Mouse (Mus musculus) layer of hippocampus, postnatal 25 days (tissue): ENCODE measurements around the gene Cst6. TPM values are rescaled to one million over a fixed set of nuclear protein-coding genes. Genes with fewer than 3 reads are reported as not detected.
"Not testable (repeated sequence)": the region's sequence is repeated elsewhere in the genome, so short reads cannot be mapped to it uniquely, and the experiment has no call there.

Source experiments
- DNase-seq, 2 experiments: peaks; one replicate each; pipeline ENCODE4 v3.0.0; 2022; ENCODE audit warnings: mixed read lengths in 2 of 2, low spot score in 1 of 2; ENCODE audit errors: extremely low spot score in 1 of 2
- total RNA-seq, 2 experiments: library from RNA; stranded (reverse); gene quantifications; 2 replicates each; pipeline ENCODE4 v1.2.3; 2021

The Cst6 gene
- 1 to 10 TPM; 6.1 to 6.7 TPM for total RNA-seq

DNA sequence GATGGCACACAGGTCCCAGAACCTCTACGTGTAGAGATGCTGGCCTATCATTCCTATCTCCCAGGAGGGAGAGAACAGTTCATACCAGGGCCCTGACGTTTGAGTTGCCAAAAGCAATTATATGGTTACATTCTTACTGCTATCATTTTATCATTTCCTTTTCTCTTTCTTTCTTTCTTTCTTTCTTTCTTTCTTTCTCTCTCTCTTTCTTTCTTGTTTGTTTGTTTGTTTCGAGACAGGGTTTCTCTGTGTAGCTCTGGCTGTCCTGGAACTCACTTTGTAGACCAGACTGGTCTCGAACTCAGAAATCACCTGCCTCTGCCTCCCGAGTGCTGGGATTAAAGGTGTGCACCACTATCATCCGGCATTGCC is at the start of gene Cst6:
TSS of gene Cst6 (minus strand) at position 73 of the 372 bp plus-strand sequence.
- DNase-seq = not testable (repeated sequence)

DNA sequence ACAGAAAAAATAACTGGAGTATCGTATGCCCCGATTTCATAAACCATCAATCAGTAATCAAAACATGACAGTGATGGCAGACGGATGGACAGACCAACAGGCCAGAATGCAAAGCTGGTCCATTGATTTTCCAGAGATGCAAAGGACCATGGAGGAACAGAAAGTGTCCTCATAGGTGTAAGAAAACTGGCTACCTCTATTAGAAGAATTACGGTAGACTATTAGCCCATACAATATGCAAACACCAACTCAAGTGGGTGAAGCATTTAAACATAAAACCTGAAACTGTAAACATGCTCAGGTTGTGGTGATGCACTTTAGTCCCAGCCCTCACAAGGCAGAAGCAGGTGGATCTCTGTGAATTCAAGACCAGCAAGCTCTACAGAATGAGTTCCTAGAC is 46.0 kb upstream of the Cst6 start:
- no peak for DNase-seq

DNA sequence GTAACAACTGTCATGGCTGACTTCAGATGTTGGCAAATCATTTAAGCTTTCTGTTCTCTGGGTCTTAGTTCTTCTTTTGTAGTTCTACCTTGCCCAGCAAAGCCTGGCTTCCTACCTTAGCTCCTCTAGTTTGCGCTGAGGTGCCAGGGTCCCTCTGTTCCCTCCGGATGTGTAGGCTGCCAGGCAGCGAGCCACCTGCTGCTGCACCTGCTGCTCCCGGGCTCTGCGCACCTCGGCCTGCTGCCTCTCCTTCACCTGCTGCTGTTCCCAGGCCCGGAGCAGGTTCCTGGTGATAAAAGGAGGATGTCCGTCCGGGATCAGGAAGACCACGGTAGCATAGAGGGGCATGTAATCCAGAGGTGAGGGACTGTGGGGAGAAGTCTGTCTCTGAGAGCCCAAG is 44.8 kb upstream of the Cst6 start:
- no peak for DNase-seq

GRCm38 (mm10) chr19:5392892-5393291 is 43.5 kb upstream of the Cst6 start:
- no peak for DNase-seq

- DNase-seq = no peak
Observed at GRCm38 (mm10) chr19:5390416-5390815, 41.0 kb upstream of the Cst6 start.

DNA sequence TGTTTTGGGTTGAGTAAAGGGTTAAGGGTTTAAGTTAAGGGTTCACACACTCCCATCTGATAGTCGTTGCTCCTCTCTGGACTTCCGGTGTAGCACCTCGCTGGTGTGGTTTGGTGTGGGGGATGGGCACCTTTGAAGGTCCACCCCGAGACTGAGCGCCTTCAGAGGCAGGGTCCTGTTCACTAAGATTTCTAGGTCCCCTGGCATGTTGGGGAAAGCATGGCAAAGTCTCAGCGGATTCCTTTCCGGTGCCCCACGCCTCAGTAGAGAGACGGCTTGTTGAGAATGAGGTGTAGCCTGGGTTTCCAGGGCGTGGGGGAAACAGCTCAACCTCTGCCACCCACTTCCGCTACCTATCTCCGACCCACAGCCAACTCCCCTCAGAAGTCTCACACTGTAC is 40.3 kb upstream of the Cst6 start:
- no peak for DNase-seq

GRCm38 (mm10) chr19:5388588-5389242 is 39.3 kb upstream of the Cst6 start, which contains the start of gene Sart1:
TSS of gene Sart1 (minus strand) at chr19:5388703.
- DNase-seq = peak; percentile 80 to 87

DNA sequence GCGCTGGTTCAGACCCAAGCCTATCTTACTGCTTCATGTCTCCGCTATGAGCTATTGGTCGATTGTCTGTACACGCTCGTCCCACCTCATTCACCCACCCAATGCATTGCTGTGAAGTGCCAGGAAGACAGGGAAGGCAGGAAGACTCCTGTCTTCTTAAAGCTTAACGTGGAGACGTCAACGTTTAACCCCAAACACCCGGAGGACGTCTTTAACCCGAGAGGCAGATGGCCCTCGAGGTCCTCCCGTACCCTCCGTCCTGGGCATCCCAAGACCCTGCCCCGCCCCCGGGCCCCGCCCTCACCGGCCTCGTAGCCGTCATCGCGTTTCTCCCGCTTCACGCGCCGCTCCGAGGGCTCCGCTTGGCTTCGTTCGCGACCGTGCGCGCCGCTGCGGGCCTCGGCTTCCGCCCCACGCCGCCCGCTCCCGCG is 38.7 kb upstream of the Cst6 start:
- DNase-seq = peak in 1 of 2 experiments; percentile 24

GRCm38 (mm10) chr19:5384715-5385114 is 35.3 kb upstream of the Cst6 start:
- DNase-seq = no peak

DNA sequence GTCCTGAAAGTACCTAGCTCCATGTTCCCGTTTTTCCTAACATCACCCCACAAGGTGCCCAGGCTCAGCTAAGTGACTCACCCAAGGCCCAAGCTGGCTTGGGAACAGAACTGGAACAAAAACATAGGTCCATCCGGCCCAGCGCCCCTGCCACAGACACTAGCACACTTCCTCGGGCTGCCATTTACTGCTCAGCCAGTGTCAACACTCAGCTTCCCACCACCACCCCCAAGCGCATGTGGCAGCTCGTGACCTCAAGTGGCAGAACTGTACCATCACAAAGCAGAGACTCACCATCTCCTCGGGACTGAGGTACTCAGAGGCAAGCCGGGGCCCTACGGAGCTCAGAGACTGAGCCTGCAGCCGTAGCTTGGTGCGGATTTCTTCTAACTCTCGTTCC is 34.0 kb upstream of the Cst6 start:
- no peak for DNase-seq

GRCm38 (mm10) chr19:5377446-5377845 is 28.1 kb upstream of the Cst6 start:
- DNase-seq = no peak

DNA sequence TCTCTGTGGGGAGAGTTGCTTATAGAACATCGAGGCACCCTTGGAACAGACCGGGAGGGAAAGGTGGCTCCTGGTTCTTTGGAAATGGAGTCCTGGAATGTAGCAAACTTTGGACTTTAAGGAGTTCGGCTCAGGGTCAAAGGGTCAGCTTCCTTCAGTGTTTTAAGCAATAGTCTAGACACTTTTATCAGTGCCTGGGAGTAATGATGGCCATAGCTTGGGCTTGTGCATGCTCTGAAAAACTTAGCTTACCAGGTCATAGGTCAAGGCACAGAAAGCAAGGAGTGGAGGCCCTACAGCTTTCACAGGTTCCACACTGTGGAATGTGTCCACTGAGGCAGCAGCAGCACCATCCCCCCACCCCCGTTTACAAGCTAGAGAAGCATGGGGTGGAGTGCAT is 25.4 kb upstream of the Cst6 start:
- DNase-seq = no peak

- DNase-seq = no peak
Observed at GRCm38 (mm10) chr19:5374177-5374576, 24.8 kb upstream of the Cst6 start.

DNA sequence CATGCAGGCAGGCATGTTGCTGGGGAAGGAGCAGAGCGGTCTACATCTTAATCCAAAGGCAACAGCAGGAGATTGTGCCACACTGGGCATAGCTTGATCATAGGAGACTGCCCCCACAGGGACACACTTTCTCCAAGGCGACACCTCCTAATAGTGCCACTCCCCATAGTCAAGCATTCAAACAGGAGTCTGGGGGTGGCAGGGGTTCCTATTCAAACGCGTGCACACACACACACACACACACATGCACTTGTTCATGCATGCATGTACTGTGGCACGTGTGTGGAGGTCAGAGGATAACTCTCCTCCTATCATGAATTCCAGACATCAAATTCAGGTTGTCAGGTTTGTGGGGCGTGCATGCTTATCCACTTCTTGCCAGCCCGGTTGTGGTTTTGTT is 23.4 kb upstream of the Cst6 start:
- DNase-seq = no peak

GRCm38 (mm10) chr19:5370932-5371331 is 21.6 kb upstream of the Cst6 start:
- no peak for DNase-seq

GRCm38 (mm10) chr19:5367455-5367854 is 18.1 kb upstream of the Cst6 start:
- DNase-seq = no peak

DNA sequence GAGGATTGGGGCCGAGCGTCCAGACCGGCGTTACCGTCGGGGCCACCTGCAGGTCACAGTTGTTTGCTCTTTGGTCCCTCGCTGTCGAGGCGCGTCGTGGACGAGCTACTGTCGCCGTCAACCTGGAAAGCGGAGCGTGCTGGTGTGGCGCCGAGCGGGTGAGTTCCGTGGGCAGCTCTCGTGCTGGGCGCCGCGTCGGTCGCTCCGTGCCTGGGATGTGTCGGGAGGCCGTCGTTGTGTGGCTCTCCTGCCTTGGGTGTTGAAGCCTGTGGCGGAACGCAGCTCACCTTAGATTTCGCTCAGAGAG is 17.6 kb upstream of the Cst6 start, which contains the start of gene Banf1:
TSS of gene Banf1 (minus strand) at position 116 of the 307 bp plus-strand sequence.
- no peak for DNase-seq

- peak; percentile 91 to 98 for DNase-seq
Observed at GRCm38 (mm10) chr19:5366175-5367052, 17.0 kb upstream of the Cst6 start, which contains the start of gene Eif1ad. TSS of gene Eif1ad (plus strand) at chr19:5366741.

DNA sequence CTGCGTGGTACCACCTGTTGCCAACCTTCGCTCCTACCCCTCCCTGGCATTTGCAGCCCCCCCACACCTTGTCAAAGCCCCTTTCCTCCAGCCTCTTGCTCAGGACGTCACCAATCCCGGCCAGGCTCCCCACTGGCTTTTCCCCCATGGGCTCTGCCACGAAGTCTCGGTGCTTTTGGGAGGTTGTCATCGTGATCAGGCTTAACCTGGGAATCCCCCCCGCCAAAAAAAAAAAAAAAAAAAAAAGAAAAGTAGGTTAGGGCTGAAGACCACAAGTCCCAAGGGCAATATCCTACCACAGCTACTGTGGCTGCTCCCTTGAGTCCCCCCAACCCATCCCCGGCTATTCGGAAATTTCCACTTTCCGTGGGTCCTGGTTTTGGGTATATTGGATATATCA is 16.4 kb upstream of the Cst6 start:
- no peak for DNase-seq

DNA sequence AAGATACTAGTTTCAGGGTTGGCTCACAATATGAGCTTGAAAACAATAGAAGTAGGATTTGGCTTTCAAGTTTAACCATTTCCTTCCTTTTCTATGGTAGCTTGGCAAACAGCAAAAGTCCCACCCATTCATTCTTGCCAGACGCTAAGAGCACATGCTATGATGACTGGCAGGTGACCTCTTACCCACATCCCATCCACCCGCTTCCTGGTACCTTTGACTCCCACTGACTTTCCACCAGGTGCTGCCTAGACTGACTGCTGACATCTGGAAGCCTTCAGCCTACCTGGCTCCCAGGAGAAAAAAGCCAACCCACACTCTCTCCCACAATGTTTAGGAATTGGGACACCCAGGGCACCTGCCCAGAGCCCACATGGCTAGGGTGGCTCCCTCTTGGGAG is 14.8 kb upstream of the Cst6 start:
- DNase-seq = no peak

DNA sequence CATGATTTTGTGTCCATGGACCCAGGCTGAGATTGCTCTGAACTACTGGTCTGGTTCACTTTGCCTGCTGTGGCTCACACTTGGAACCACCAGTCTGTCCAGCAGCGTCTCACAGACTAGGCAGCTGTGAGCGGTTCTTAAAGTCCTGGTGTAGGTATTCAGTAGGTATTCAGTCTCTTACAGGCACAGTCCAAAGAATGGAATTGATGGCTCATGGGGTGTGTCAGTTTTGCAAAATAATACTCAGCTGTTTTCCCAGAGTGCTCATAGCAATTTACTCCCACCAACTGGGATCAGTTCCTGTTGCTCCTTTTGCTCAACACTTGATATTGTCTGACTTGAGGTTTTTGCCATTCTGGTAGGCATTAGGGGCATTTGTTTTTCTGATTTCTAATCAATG is 12.8 kb upstream of the Cst6 start:
- no peak for DNase-seq

DNA sequence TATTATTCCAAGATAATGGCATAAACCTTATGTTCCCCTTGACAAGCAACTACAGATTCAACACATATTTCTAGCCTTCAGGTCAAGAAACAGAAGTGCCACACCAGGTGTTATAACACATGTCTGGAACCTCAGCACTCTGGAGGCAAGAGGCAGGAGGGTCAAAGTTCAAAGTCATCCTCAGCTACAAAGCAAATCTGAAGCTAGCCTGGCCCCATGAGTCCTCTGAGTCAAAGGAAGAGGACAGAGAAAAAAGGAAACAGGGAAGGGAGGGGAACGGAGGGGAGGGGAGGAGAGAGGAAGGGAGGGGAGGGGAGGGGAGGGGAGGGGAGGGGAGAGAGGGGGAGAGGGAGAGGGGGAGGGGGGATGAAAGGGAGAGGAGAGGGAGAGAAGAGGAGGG is 6.7 kb upstream of the Cst6 start:
- DNase-seq = no peak
